Mouse (Mus musculus) neural tube, embryonic 14.5 days (tissue): ENCODE measurements at regions not wholly inside any gene's neighbourhood (a gene's known extent, or its start where the extent isn't known, plus 50 kb on each side); places are given as distances from the start of the nearest gene placed in this dataset.

Experiments
- ATAC-seq: fragments of 200-750 bp; cut with Nextera tagmentation; 2 replicates; pipeline ENCODE4 v1.8.0; 2017; ENCODE audit warnings: low read depth, mild to moderate bottlenecking, moderate TSS enrichment, moderate library complexity
- H3K27ac ChIP-seq: fragments of 300-500 bp; sonication (generic); 2 replicates; pipeline ENCODE4 v1.5.1; 2014; ENCODE audit warnings: low read depth, mild to moderate bottlenecking, control low read depth, low read length, moderate library complexity, mixed read lengths
- H3K27me3 ChIP-seq: fragments of 300-500 bp; sonication (generic); 2 replicates; pipeline ENCODE4 v1.6.1; 2014; ENCODE audit warnings: low read length; ENCODE audit not compliant: control insufficient read depth, insufficient read depth
- H3K36me3 ChIP-seq: fragments of 300-500 bp; sonication (generic); 2 replicates; pipeline ENCODE4 v1.6.1; 2014; ENCODE audit warnings: low read length, mixed read lengths; ENCODE audit not compliant: control insufficient read depth, insufficient read depth
- H3K4me1 ChIP-seq: fragments of 300-500 bp; sonication (generic); 2 replicates; pipeline ENCODE4 v1.6.1; 2014; ENCODE audit warnings: low read length; ENCODE audit not compliant: control insufficient read depth, insufficient read depth
- H3K4me2 ChIP-seq: fragments of 300-500 bp; sonication (generic); 2 replicates; pipeline ENCODE4 v1.6.1; 2014; ENCODE audit warnings: mild to moderate bottlenecking, low read depth, low read length, control low read depth
- H3K4me3 ChIP-seq: fragments of 300-500 bp; sonication (generic); 2 replicates; pipeline ENCODE4 v1.5.1; 2014; ENCODE audit warnings: low read depth, low read length, control low read depth, mixed read lengths
- H3K9ac ChIP-seq: fragments of 300-500 bp; sonication (generic); replicated peaks from 2 replicates; pipeline ENCODE4 v1.6.1; 2014; ENCODE audit warnings: low read depth, mild to moderate bottlenecking, control low read depth, low read length, mixed read lengths
- H3K9me3 ChIP-seq: fragments of 300-500 bp; sonication (generic); 2 replicates; pipeline ENCODE4 v1.6.1; 2016; ENCODE audit warnings: low read length; ENCODE audit not compliant: control insufficient read depth
- WGBS: fragments of 180-500 bp; shearing (Covaris S2); extraction: QIAGEN DNeasy Blood & Tissue Kit; methylation state at CpG from one replicate; pipeline ENCODE4 v1.1.7; 2014; 5-methylcytosine and 5-hydroxymethylcytosine counted together

- ATAC-seq = no peak
- Histone ChIP-seq H3K9ac (no peak overlapping the region), H3K9me3 (no peaks in the 10 kb centered on the region), H3K27ac (no peak overlapping the region), H3K4me3 (no peak overlapping the region), H3K27me3 (no peaks in the 10 kb centered on the region), H3K4me1 (no peaks in the 10 kb centered on the region), H3K36me3 (no peaks in the 10 kb centered on the region), H3K4me2 (no peak overlapping the region)
- 65% methylated on average over 2 of the region's 2 CpGs for WGBS
Measured at GRCm38 (mm10) chr16:85977102-85977501, 75.5 kb upstream of the Adamts5 start.

- WGBS = 63% methylated on average over 4 of the region's 4 CpGs
- H3K9me3 ChIP-seq = no peaks in the 10 kb centered on the region
- ATAC-seq = no peak
- no peak overlapping the region for H3K27ac ChIP-seq
- H3K9ac ChIP-seq = no peak overlapping the region
- H3K4me2 ChIP-seq = no peak overlapping the region
- no peaks in the 10 kb centered on the region for H3K4me1 ChIP-seq
- no peaks in the 10 kb centered on the region for H3K27me3 ChIP-seq
- no peak overlapping the region for H3K4me3 ChIP-seq
- no peaks in the 10 kb centered on the region for H3K36me3 ChIP-seq
Measured at GRCm38 (mm10) chr16:85966892-85967444, 65.3 kb upstream of the Adamts5 start.

GRCm38 (mm10) chr16:85966251-85966650 lies 64.6 kb upstream of the Adamts5 start:
- WGBS = 88% methylated on average over 4 of the region's 4 CpGs
- Histone ChIP-seq H3K4me1 (no peaks in the 10 kb centered on the region), H3K36me3 (no peaks in the 10 kb centered on the region), H3K27ac (no peak overlapping the region), H3K9ac (no peak overlapping the region), H3K4me2 (no peak overlapping the region), H3K27me3 (no peaks in the 10 kb centered on the region), H3K4me3 (no peak overlapping the region), H3K9me3 (no peaks in the 10 kb centered on the region)
- ATAC-seq = no peak

- no peak overlapping the region for H3K9ac ChIP-seq
- no peaks in the 10 kb centered on the region for H3K36me3 ChIP-seq
- H3K4me3 ChIP-seq = no peak overlapping the region
- no peaks in the 10 kb centered on the region for H3K9me3 ChIP-seq
- 0 out of 2 replicates have a peak overlapping the region, but pooled peaks have one; percentile 52 for H3K27ac ChIP-seq
- no peaks in the 10 kb centered on the region for H3K4me1 ChIP-seq
- H3K4me2 ChIP-seq = no peak overlapping the region
- ATAC-seq = no peak
- no peaks in the 10 kb centered on the region for H3K27me3 ChIP-seq
- 55% methylated on average over 2 of the region's 2 CpGs for whole genome bisulfite sequencing
Measured at GRCm38 (mm10) chr16:85964352-85965210, 63.0 kb upstream of the Adamts5 start.

- Histone ChIP-seq H3K27me3 (no peaks in the 10 kb centered on the region), H3K9ac (no peak overlapping the region), H3K36me3 (no peaks in the 10 kb centered on the region), H3K27ac (no peak overlapping the region), H3K4me2 (no peak overlapping the region), H3K9me3 (no peaks in the 10 kb centered on the region), H3K4me3 (no peak overlapping the region), H3K4me1 (no peaks in the 10 kb centered on the region)
- no peak for ATAC-seq
- WGBS = 77% methylated on average over 4 of the region's 4 CpGs
Measured at GRCm38 (mm10) chr16:85956006-85956562, 54.5 kb upstream of the Adamts5 start.

GRCm38 (mm10) chr16:85951628-85952027 lies 50.0 kb upstream of the Adamts5 start:
- no peak overlapping the region for H3K4me2 ChIP-seq
- no peak overlapping the region for H3K27ac ChIP-seq
- 91% methylated on average over 4 of the region's 4 CpGs for WGBS
- no peak overlapping the region for H3K9ac ChIP-seq
- H3K36me3 ChIP-seq = no peaks in the 10 kb centered on the region
- no peak overlapping the region for H3K4me3 ChIP-seq
- no peaks in the 10 kb centered on the region for H3K9me3 ChIP-seq
- H3K27me3 ChIP-seq = no peaks in the 10 kb centered on the region
- no peak for ATAC-seq
- H3K4me1 ChIP-seq = no peaks in the 10 kb centered on the region
